Mouse (Mus musculus) heart, embryonic 11.5 days (tissue): Measurements from ENCODE around the gene Tmem119. TPM values are rescaled to one million over a fixed set of nuclear protein-coding genes. Genes with fewer than 3 reads are reported as not detected.

Source experiments
- ATAC-seq: fragments of 200-750 bp; cut with Nextera tagmentation; replicated peaks from 2 replicates; pipeline ENCODE4 v1.8.0; 2017; ENCODE audit warnings: moderate library complexity; ENCODE audit not compliant: insufficient number of reproducible peaks, low FRiP score, low TSS enrichment
- H3K27ac ChIP-seq: fragments of 300-500 bp; sonication (generic); 2 replicates; pipeline ENCODE4 v1.5.1; 2014; ENCODE audit warnings: mild to moderate bottlenecking, low read depth, low read length
- H3K27me3 ChIP-seq: fragments of 300-500 bp; sonication (generic); 2 replicates; pipeline ENCODE4 v1.6.1; 2014; ENCODE audit warnings: mild to moderate bottlenecking, low read length, mixed read lengths; ENCODE audit not compliant: control insufficient read depth, insufficient read depth
- H3K36me3 ChIP-seq: fragments of 300-500 bp; sonication (generic); 2 replicates; pipeline ENCODE4 v1.6.1; 2014; ENCODE audit warnings: mild to moderate bottlenecking, low read length, moderate library complexity, mixed read lengths; ENCODE audit not compliant: control insufficient read depth, insufficient read depth
- H3K4me1 ChIP-seq: fragments of 300-500 bp; sonication (generic); 2 replicates; pipeline ENCODE4 v1.6.1; 2014; ENCODE audit warnings: low read length; ENCODE audit not compliant: control insufficient read depth, insufficient read depth
- H3K4me2 ChIP-seq: fragments of 300-500 bp; sonication (generic); 2 replicates; pipeline ENCODE4 v1.6.1; 2014; ENCODE audit warnings: mild to moderate bottlenecking, moderate library complexity
- H3K4me3 ChIP-seq: fragments of 300-500 bp; sonication (generic); 2 replicates; pipeline ENCODE4 v1.5.1; 2014; ENCODE audit warnings: low read depth, low read length
- H3K9ac ChIP-seq: fragments of 300-500 bp; sonication (generic); 2 replicates; pipeline ENCODE4 v1.6.1; 2014; ENCODE audit warnings: mild to moderate bottlenecking, low read depth, low read length, moderate library complexity
- H3K9me3 ChIP-seq: fragments of 300-500 bp; sonication (generic); replicated peaks from 2 replicates; pipeline ENCODE4 v1.6.1; 2016; ENCODE audit warnings: low read length; ENCODE audit not compliant: control insufficient read depth
- WGBS: fragments of 180-500 bp; shearing (Covaris S2); extraction: QIAGEN DNeasy Blood & Tissue Kit; methylation state at CpG from one replicate; pipeline ENCODE4 v1.1.7; 2014; ENCODE audit not compliant: insufficient replicate concordance; 5-methylcytosine and 5-hydroxymethylcytosine counted together
- polyA plus RNA-seq: library from polyadenylated mRNA; unstranded; fragments of >200 nt; fragmentation: Nextera tagmentation; extraction: Ambion mirVana; gene quantifications from 2 replicates; pipeline ENCODE4 v1.2.1, GENCODE M21; 2014

Gene Tmem119
- 11.7 and 12.3 TPM in 2 replicates for polyA plus RNA-seq

DNA sequence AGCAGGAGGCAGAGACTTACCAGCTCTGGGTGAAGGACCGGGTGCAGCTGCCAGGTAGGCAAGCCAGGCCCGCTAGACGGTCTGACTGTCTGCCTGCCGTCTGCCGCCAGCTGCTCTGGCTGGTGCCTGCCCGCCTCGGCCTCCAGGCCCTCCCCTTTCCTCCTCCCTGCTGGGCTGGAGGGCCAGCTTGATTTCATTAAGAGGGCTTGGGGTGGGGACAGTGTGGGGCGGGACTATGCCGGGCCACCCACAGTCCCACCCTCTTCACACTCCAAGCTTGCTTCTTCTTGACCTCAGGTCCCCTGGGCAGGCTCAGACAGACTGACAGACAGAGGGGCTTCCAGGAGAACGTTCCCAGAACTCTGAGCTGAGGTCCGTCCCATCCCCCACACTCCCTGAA is at the start of gene Tmem119:
Gene Tmem119, minus strand, starts transcription at position 237 of the 400 bp plus-strand sequence.
- Histone ChIP-seq H3K4me1 (peaks cover 23% of the 10 kb centered on the region), H3K9ac (no peak within 1 kb of the TSS), H3K4me3 (peak within 1 kb of the TSS; percentile 25), H3K4me2 (peak within 1 kb of the TSS; percentile 58), H3K36me3 (no peaks in the 10 kb centered on the region; the same call in 1 of the 2 replicates), H3K27ac (peak within 1 kb of the TSS; percentile 59), H3K27me3 (peaks cover 9% of the 10 kb centered on the region), H3K9me3 (no peaks in the 10 kb centered on the region)
- peak; percentile 68 for ATAC-seq
- WGBS, result 2% methylated on average over 11 of the region's 11 CpGs

GRCm38 (mm10) chr5:113847636-113848035 is 47.3 kb upstream of the Tmem119 start:
- Histone ChIP-seq H3K4me2 (no peak overlapping the region), H3K4me1 (peaks cover 6% of the 10 kb centered on the region), H3K4me3 (no peak overlapping the region), H3K9me3 (no peaks in the 10 kb centered on the region), H3K36me3 (peaks cover 55% of the 10 kb centered on the region), H3K9ac (no peak overlapping the region), H3K27ac (no peak overlapping the region), H3K27me3 (no peaks in the 10 kb centered on the region)
- ATAC-seq, result no peak
- 87% methylated on average over 9 of the region's 9 CpGs for WGBS

- peak; percentile 58; the same call in 1 of the 2 replicates for ATAC-seq
- H3K27me3 ChIP-seq, result no peaks in the 10 kb centered on the region
- peaks cover 58% of the 10 kb centered on the region for H3K36me3 ChIP-seq
- no peaks in the 10 kb centered on the region for H3K9me3 ChIP-seq
- 84% methylated on average over 8 of the region's 8 CpGs for WGBS
- H3K4me1 ChIP-seq, result peaks cover 6% of the 10 kb centered on the region
- H3K27ac ChIP-seq, result no peak overlapping the region
- no peak overlapping the region for H3K9ac ChIP-seq
- H3K4me3 ChIP-seq, result no peak overlapping the region
- H3K4me2 ChIP-seq, result no peak overlapping the region
These were observed 46.3 kb upstream of the Tmem119 start for GRCm38 (mm10) chr5:113846656-113847055.

DNA sequence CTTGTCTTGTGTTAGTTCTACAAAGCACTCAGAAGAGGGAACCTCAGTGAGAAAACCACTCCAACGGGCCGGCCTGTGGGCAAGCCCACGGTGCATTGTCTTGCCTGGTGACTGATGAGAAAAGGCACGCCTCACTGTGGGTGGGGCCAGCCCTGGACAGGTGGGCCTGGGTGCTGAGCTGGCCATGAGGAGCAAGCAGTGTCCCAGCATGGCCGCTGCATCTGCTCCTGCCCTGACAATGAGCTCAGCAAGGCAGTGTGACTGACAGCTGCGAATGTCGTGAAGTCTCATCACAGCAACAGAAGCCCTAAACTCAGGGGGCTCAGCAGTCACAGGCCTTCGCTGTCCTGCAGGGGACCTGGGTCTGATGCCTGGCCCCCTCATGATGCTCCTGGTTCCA is 45.3 kb upstream of the Tmem119 start:
- H3K9me3 ChIP-seq, result no peaks in the 10 kb centered on the region
- no peak overlapping the region for H3K4me2 ChIP-seq
- no peak overlapping the region for H3K4me3 ChIP-seq
- no peak overlapping the region for H3K9ac ChIP-seq
- 89% methylated on average over 8 of the region's 8 CpGs for WGBS
- peaks cover 55% of the 10 kb centered on the region for H3K36me3 ChIP-seq
- H3K27ac ChIP-seq, result no peak overlapping the region
- peaks cover under 1% of the 10 kb centered on the region for H3K4me1 ChIP-seq
- no peak for ATAC-seq
- no peaks in the 10 kb centered on the region for H3K27me3 ChIP-seq

DNA sequence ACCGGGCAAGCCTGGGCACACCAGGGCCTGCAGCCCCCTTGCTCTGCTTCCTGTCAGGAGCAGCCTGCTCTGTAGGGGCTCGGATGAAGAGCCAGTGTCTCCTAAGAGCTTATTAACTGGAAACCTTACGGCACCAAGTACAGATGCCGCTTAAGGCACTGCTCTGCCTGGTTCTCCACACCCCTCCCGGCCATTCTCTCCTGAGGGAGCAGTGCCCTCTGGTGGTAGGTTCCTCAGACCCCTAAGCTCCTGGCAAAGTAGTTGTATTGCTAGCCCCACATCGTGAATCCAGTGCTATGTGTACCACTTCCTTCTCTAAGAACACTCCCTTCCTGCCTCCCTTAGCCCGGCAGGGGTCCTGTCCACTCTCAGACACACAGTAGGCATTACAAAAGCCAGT is 44.4 kb upstream of the Tmem119 start:
- H3K4me2 ChIP-seq, result no peak overlapping the region
- H3K4me3 ChIP-seq, result no peak overlapping the region
- WGBS, result 69% methylated on average over 7 of the region's 7 CpGs
- H3K27ac ChIP-seq, result no peak overlapping the region
- no peak for ATAC-seq
- peaks cover 48% of the 10 kb centered on the region for H3K36me3 ChIP-seq
- H3K9me3 ChIP-seq, result no peaks in the 10 kb centered on the region
- H3K27me3 ChIP-seq, result no peaks in the 10 kb centered on the region
- H3K4me1 ChIP-seq, result no peaks in the 10 kb centered on the region
- no peak overlapping the region for H3K9ac ChIP-seq

DNA sequence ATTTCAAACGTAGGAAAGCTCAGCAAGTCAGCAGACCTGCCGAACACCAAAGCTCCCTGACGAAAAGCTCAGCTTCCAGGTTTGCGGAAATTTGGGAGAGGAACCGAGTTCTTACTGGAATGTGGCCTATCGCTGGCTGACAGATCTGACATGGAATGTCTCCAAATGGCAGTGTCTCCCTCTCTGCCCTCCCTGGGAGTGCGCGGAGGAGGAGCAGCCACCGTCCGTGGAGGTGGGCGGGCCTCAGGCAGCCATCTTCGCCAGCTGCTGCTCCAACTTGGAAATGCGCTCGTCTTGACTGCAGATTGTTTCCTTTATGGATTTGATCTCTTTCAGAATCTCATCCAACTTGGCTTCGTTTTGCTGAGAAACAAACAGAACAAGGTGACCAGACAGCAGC is 43.8 kb upstream of the Tmem119 start:
- Histone ChIP-seq H3K27ac (0 out of 2 replicates have a peak overlapping the region, but pooled peaks have one; percentile 10), H3K9me3 (no peaks in the 10 kb centered on the region), H3K4me3 (no peak overlapping the region), H3K36me3 (peaks cover 45% of the 10 kb centered on the region), H3K4me1 (no peaks in the 10 kb centered on the region), H3K4me2 (no peak overlapping the region), H3K27me3 (no peaks in the 10 kb centered on the region), H3K9ac (no peak overlapping the region)
- WGBS, result 83% methylated on average over 15 of the region's 15 CpGs
- ATAC-seq, result no peak

GRCm38 (mm10) chr5:113842906-113843305 is 42.6 kb upstream of the Tmem119 start:
- Histone ChIP-seq H3K27ac (0 out of 2 replicates have a peak overlapping the region, but pooled peaks have one; percentile 15), H3K27me3 (no peaks in the 10 kb centered on the region), H3K9ac (no peak overlapping the region), H3K9me3 (no peaks in the 10 kb centered on the region), H3K4me1 (no peaks in the 10 kb centered on the region), H3K36me3 (peaks cover 39% of the 10 kb centered on the region), H3K4me2 (no peak overlapping the region), H3K4me3 (no peak overlapping the region)
- 91% methylated on average over 9 of the region's 9 CpGs for WGBS
- no peak for ATAC-seq

DNA sequence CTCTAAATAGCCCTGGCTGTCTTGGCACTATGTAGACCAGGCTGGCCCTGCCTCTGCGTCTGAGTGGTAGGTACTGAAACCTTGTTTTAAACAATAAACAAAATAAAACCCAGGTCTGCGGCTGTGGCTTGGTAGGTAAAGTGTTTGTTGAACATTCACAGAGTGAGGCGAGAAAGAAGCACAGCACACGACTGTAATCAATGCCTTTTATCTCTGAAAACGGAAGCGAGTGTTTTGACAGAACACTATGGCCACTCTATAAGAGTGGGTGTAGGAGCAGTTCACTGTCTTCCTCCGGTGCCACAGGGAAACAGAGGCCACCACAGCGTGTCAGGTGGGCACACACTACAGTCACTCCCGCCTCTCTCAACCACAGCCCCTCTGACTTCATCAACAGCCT is 41.9 kb upstream of the Tmem119 start:
- ATAC-seq, result no peak
- Histone ChIP-seq H3K4me3 (no peak overlapping the region), H3K9me3 (no peaks in the 10 kb centered on the region), H3K4me1 (no peaks in the 10 kb centered on the region), H3K9ac (no peak overlapping the region), H3K27me3 (no peaks in the 10 kb centered on the region), H3K4me2 (no peak overlapping the region), H3K36me3 (peaks cover 32% of the 10 kb centered on the region), H3K27ac (no peak overlapping the region)
- 75% methylated on average over 9 of the region's 9 CpGs for whole genome bisulfite sequencing
